Mouse (Mus musculus): Measurements from ENCODE around the gene Dpf1.

DNA sequence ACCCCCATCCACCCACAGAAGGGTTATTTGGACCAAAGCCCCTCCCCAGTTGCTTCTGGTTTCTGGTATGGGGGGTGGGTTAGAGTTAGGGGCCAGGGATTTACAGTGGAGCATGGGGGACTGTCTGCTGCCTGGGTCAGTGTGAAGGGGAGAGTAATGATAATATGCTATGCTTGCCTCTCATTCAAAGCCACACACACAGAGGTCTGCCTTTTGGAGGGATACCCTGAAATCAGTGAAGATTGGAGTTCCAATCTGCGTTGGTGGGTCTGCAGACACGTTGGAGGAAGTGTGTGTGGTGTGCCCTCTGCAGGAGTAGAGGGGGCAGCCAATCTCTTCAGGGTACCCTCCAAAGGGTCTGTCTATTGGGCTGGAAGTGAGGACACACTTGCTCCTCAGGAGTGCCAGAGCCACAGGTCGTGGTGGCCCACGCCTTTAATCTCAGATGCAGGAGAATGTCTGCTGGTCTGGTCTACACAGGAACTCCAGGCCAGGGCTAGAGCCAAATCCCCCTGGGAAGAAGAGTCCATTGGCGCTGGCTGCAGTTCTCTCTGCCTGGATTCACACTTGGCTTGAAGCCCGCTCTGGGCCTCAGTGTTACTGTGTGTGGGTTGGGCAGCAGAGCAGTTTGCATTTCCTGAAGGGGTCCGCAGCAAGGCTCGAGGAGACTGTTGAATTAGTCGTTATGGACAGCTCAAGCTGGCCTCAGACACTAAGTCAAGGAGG lies 1.7 kb downstream of the Dpf1 start:
- no peak for TF ChIP-seq GATA1 (IDR thresholded peaks at IDR 0.05; ENCODE audit: borderline replicate concordance, low read length)
- TF ChIP-seq CTCF (IDR thresholded peaks at IDR 0.05; ENCODE audit: low read depth, low read length) = no peak
- no peak for TF ChIP-seq TAL1 (conservative IDR thresholded peaks at IDR 0.05; ENCODE audit: low read depth, low read length)

Measured in G1E (cell line).